Mouse (Mus musculus) midbrain, postnatal 0 days (tissue): ENCODE results near the gene Urb2. TPM values are rescaled to one million over a fixed set of nuclear protein-coding genes. Genes with fewer than 3 reads are reported as not detected.

Experiments used
- ATAC-seq: fragments of 200-750 bp; cut with Nextera tagmentation; 2 replicates; pipeline ENCODE4 v1.8.0; 2017; ENCODE audit warnings: moderate number of reproducible peaks, mild to moderate bottlenecking, moderate TSS enrichment, moderate library complexity; ENCODE audit not compliant: low FRiP score
- DNase-seq: peaks from one replicate; pipeline ENCODE4 v3.0.0-alpha.2; 2015; ENCODE audit warnings: low spot score
- H3K27ac ChIP-seq: fragments of 300-500 bp; sonication (generic); 2 replicates; pipeline ENCODE4 v1.5.1; 2014; ENCODE audit warnings: low read depth, mild to moderate bottlenecking, low read length, mixed read lengths
- H3K27me3 ChIP-seq: fragments of 300-500 bp; sonication (generic); 2 replicates; pipeline ENCODE4 v1.6.1; 2014; ENCODE audit warnings: low read length, control low read depth, mixed read lengths; ENCODE audit not compliant: insufficient read depth
- H3K36me3 ChIP-seq: fragments of 300-500 bp; sonication (generic); 2 replicates; pipeline ENCODE4 v1.6.1; 2014; ENCODE audit warnings: low read length, control low read depth, mixed read lengths; ENCODE audit not compliant: insufficient read depth
- H3K4me1 ChIP-seq: fragments of 300-500 bp; sonication (generic); 2 replicates; pipeline ENCODE4 v1.6.1; 2014; ENCODE audit warnings: mild to moderate bottlenecking, control low read depth, antibody characterized with exemption, low read length, mixed read lengths; ENCODE audit not compliant: insufficient read depth
- H3K4me2 ChIP-seq: fragments of 300-500 bp; sonication (generic); 2 replicates; pipeline ENCODE4 v1.6.1; 2014; ENCODE audit warnings: low read depth, mild to moderate bottlenecking, low read length, mixed read lengths; ENCODE audit not compliant: poor library complexity, severe bottlenecking
- H3K4me3 ChIP-seq: fragments of 300-500 bp; sonication (generic); 2 replicates; pipeline ENCODE4 v1.5.1; 2014; ENCODE audit warnings: low read depth, mild to moderate bottlenecking, low read length, moderate library complexity
- H3K9ac ChIP-seq: fragments of 300-500 bp; sonication (generic); replicated peaks from 2 replicates; pipeline ENCODE4 v1.6.1; 2014; ENCODE audit warnings: mild to moderate bottlenecking, low read length, moderate library complexity, mixed read lengths; ENCODE audit not compliant: poor library complexity, severe bottlenecking
- H3K9me3 ChIP-seq: fragments of 300-500 bp; sonication (generic); 2 replicates; pipeline ENCODE4 v1.6.1; 2016; ENCODE audit warnings: low read length, control low read depth
- CTCF ChIP-seq: IDR thresholded peaks from 2 replicates; pipeline ENCODE4 v1.5.1; 2016; ENCODE audit warnings: antibody characterized with exemption, mild to moderate bottlenecking
- WGBS: fragments of 180-500 bp; shearing (Covaris S2); extraction: QIAGEN DNeasy Blood & Tissue Kit; methylation state at CpG from one replicate; pipeline ENCODE4 v1.1.7; 2014; 5-methylcytosine and 5-hydroxymethylcytosine counted together
- polyA plus RNA-seq: library from polyadenylated mRNA; unstranded; fragments of >200 nt; fragmentation: Nextera tagmentation; extraction: Ambion mirVana; gene quantifications from 2 replicates; pipeline ENCODE4 v1.2.1, GENCODE M21; 2015
- total RNA-seq: library from RNA; depleted of rRNA; stranded (reverse); fragments of >200 nt; gene quantifications from 2 replicates; pipeline ENCODE4 v1.2.3, GENCODE M21; 2014

Gene Urb2
- total and polyA plus RNA-seq, 2 experiments from 2014 or later, result 1.5 to 13.2 TPM

- DNase-seq, result no peak
- ATAC-seq, result no peak
- Histone ChIP-seq H3K9ac (no peak overlapping the region), H3K27ac (no peak overlapping the region), H3K27me3 (no peaks in the 10 kb centered on the region), H3K4me2 (no peak overlapping the region), H3K4me1 (no peaks in the 10 kb centered on the region), H3K36me3 (no peaks in the 10 kb centered on the region), H3K9me3 (no peaks in the 10 kb centered on the region), H3K4me3 (no peak overlapping the region)
- TF ChIP-seq CTCF, result no peak
- 82% methylated on average over 11 of the region's 11 CpGs for WGBS
Measured at GRCm38 (mm10) chr8:124056832-124057655, 35.7 kb downstream of the Urb2 start.

GRCm38 (mm10) chr8:124066325-124067058 lies 45.2 kb downstream of the Urb2 start:
- Histone ChIP-seq H3K4me2 (no peak overlapping the region), H3K9ac (no peak overlapping the region), H3K36me3 (no peaks in the 10 kb centered on the region), H3K27ac (no peak overlapping the region), H3K4me1 (peaks cover 5% of the 10 kb centered on the region; the same call in 1 of the 2 replicates), H3K27me3 (no peaks in the 10 kb centered on the region), H3K9me3 (no peaks in the 10 kb centered on the region), H3K4me3 (no peak overlapping the region)
- WGBS, result 73% methylated on average over 4 of the region's 4 CpGs
- no peak for DNase-seq
- ATAC-seq, result no peak
- no peak for TF ChIP-seq CTCF

DNA sequence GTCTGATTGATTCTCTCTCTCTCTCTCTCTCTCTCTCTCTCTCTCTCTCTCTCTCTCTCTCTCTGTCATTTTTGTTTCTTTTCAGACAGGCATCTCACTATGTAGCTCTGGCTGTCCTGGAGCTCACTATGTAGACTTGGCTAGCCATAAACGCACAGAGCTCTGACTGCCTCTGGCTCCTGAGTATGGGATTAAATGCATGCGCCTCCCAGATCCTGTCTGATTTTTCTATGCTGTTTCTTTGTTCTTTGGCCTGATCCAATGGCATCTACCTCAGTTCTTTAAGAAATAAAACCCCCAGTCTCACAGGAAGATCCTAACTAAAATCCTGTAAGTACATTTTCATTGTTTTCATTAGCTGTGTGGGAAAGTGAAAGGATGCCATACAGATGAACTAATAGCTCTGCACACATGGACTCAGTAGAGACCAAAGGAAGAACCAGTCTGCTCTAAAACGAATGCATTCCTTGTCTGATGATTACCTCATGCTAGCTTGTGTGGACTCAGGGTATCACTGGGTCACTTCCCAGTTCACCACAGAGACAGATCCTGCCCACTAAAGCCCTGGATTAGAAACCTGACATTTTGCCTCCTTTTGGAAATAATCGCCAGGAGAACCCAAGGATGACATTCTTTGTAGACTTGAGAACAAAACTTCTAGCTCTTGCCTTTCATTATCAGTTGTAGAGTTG lies 45.9 kb downstream of the Urb2 start:
- DNase-seq, result no peak
- WGBS, result 72% methylated on average over 4 of the region's 4 CpGs
- Histone ChIP-seq H3K36me3 (no peaks in the 10 kb centered on the region), H3K27ac (no peak overlapping the region), H3K4me2 (no peak overlapping the region), H3K4me1 (peaks cover 5% of the 10 kb centered on the region; the same call in 1 of the 2 replicates), H3K27me3 (no peaks in the 10 kb centered on the region), H3K9me3 (no peaks in the 10 kb centered on the region), H3K9ac (no peak overlapping the region), H3K4me3 (no peak overlapping the region)
- no peak for ATAC-seq
- TF ChIP-seq CTCF, result no peak

- Histone ChIP-seq H3K27me3 (no peaks in the 10 kb centered on the region), H3K4me1 (peaks cover 5% of the 10 kb centered on the region; the same call in 1 of the 2 replicates), H3K9me3 (no peaks in the 10 kb centered on the region), H3K36me3 (no peaks in the 10 kb centered on the region), H3K27ac (peak overlapping the region; percentile 38), H3K4me3 (no peak overlapping the region), H3K9ac (no peak overlapping the region), H3K4me2 (no peak overlapping the region)
- DNase-seq, result peak; percentile 89
- TF ChIP-seq CTCF, result no peak
- ATAC-seq, result peak; percentile 65
- 23% methylated on average over 18 of the region's 18 CpGs for whole genome bisulfite sequencing
Measured at GRCm38 (mm10) chr8:124070363-124071324, 49.3 kb downstream of the Urb2 start.

DNA sequence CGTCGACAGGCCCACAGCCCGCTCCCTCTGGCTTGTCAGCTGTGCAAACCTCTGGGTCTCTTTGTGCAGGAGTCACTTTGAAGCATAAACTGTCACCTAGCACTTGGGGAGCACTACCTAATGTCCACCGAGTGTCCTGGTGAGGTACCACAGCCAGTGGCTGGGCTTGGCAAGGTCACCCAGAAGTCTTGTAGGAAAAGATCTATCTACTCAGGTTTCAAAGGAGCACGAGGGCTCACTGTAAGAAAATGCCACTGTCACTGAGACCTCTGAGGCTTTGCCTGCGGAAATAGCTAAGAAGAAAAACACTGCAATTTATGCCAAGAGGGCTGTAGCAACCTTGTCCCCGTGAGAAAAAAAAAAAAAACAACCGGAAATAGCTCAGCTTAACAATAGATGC lies 54.7 kb downstream of the Urb2 start:
- Histone ChIP-seq H3K27ac (no peak overlapping the region), H3K36me3 (no peaks in the 10 kb centered on the region), H3K4me3 (no peak overlapping the region), H3K4me1 (no peaks in the 10 kb centered on the region), H3K9me3 (no peaks in the 10 kb centered on the region), H3K4me2 (no peak overlapping the region), H3K27me3 (no peaks in the 10 kb centered on the region), H3K9ac (no peak overlapping the region)
- 56% methylated on average over 8 of the region's 8 CpGs for WGBS
- DNase-seq (no peak), ATAC-seq (no peak)
- no peak for TF ChIP-seq CTCF
